Mouse (Mus musculus): ENCODE data around the gene Esrrg.

The Esrrg gene

DNA sequence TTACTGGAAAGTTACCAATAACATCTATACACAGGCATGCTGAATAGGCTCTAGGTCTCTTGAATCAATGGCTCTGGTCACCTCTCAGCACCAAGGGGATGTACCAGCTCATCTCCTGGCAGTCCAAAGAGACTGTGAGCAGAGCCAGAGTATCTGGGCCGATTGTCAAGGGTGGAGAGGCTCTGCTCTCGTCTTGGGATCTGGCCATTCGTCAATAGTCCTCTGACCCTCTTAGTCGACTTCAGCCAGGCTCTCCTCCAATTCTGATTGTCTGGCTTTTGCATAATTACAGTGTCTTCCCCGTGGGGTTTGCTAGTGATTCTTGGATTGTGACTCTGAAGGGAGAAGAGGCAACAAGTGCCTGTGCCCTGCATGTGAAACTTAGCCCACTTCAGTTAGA, 41.3 kb downstream of the Esrrg start:
- no peak for DNase-seq (ENCODE audit: low read depth, low spot score)

DNA sequence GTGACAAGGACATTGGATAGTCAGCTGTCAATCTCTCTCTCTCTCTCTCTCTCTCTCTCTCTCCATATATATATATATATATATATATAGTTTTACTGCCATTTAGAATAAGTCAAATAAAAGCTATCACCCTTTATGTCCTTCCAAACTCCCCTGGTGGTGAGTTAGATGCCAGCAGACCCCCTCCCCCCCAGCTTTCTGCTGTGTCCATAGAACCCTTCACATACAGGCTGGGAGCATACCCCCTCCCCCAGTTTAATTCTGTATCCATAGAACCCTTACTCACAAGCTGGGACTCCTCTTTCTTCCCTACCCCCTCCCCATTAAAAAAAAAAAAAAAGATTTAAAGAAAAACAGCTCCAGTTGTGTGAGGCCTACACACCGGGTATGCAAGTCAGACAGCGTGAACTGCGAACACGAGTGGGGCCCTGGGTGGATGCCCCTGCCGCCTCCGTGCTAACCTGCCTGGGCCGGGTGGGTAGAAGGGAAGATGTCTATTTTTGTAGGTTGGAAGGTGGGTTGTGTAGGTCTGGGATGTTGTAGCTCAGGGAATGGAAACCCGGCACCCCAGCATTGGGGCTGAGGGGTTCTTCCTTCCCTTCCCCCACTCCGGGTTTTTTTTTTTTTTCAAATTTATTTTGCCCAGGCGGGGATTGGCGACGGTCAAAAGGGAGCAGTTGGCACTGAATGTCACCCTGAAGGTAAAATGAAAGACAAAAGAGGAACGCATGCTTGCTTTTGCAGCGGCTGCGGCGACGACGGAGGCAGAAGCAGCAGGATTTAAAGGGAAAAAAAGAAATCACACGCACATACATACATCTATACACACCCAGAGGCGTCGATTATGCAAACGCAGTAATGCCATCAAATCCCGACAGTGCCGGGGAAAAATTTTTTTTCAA, 42.4 kb downstream of the Esrrg start:
- no peak for DNase-seq (ENCODE audit: low read depth, low spot score)

DNA sequence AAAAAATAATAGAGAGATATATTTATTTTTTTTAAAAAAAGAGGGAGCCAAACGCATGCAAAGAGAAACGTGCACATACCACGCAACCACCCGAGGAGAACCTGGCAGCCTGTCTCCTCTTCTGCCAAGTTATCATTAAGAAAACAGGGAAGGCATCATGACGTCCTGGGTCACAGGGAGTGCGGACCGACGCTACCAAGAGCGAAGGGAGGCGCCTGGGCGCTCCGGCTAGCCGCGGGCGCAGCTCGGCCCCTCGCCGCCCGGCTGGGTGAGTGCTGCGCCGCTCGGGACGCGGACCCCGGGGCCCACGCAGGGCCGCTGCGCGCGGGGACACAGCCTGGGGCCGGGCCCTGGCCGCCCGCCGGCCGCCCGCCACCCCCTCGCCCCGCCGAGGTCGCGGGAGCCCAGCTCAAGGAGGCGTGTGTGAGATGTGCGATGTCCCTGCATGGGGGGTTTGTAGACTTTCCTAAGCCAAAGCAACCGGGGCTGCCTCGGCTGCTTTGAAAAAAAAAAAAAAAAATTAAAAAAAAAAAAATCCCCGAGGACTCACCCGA, 43.2 kb downstream of the Esrrg start:
- no peak for DNase-seq (ENCODE audit: low read depth, low spot score)

DNA sequence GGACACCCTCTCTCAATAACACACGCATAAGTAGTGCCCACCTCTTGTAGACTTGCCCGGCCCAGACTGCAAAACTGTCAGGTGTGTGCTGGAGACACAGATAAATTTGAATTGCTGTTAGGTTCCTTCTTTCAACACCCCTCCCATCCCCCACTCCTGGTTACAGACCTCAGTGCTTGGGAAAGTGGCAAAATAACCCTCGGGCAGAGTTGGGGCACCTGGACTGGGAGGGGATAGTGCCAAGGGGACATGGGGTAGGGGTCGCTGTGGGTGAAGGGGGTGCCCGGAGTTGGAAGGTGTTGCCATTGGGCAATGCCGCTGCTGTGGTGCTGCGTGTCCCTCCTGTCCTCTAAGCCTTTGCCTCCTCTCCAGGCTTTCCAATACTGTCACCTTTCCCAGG, 43.9 kb downstream of the Esrrg start:
- no peak for DNase-seq (ENCODE audit: low read depth, low spot score)

DNA sequence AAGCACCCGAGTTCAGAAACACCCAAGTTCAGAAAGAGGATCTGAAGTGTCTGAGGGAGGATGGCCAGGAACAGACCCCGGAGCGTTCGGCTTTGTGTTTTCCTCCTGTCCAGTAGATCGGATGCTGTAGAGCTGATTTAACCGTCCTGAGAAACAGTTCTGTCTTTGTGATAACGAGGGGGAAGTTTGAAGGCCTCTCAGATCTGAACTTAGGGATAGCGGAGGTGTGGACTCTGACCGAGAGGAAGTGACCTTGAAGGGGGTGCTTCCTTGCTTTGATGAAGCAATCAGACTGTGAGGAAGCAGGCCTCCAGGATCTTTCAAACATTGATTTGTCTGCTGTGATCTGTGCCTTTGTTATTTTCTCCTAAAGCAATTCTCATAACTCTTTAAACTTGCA, 44.8 kb downstream of the Esrrg start:
- no peak for DNase-seq (ENCODE audit: low read depth, low spot score)

DNA sequence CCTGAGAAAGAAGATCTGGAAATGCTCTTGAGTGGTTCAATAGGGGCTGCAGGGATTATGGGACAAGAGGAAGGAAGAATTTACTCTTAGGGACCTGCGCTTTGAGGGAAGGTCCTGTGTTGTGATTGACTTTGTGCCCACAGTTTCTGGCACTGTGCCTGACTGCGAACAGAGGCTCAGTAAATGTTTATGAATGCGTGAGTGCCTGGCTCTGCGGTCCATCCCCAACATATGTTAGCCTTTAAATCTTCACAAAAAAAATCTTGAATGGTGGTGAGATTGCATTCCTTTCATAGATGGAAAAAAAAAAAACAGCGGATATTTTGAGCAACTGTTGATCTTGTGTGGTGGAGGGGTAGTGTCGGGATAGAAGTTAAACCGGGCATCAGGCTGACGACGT, 52.4 kb downstream of the Esrrg start:
- DNase-seq (ENCODE audit: low read depth, low spot score), result no peak

DNA sequence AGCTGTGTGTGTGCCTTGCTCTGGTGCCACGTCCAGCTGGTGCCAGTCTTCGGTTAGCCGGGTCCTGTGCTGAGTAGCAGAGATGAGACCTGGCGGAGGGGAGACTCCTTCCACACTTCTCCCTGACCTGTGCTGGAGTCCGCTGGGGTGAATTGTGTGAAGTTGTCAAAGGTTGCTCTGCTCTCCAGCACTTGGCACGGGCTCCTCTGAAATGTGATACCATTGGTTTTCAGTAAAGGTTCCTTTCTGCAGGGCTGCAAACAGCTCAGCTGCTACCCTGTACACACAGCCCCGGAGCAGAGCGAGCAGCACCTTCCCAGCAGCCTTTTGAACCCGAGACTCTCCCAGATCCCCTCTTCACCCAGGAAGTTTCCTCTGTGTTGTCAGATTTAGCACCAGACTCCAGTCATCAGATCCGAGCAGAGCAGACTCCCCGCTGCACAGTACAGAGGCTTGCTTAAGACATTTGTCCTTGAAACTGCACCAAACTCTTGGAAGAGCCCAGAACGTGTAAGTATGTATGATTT, 53.6 kb downstream of the Esrrg start:
- DNase-seq (ENCODE audit: low read depth, low spot score), result no peak

DNA sequence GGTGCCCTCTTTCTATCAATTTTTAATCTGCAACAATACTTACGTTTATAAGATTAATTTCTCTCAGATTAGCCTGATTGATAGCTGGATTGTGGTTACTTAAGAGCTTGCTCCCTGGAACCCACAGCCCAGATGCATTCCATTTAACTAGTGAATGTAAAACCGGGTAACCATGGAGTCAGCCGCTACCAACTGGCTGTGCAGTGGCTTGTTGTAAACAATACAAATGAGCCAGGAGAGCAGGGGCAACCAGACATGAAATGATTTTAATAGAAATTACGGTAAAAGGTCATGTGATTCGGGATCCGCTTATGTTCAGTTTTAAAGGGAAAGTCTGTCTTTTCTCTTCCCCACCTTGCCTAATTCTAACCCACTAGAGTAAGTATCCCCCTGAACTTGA, 54.8 kb downstream of the Esrrg start:
- no peak for DNase-seq (ENCODE audit: low read depth, low spot score)

DNA sequence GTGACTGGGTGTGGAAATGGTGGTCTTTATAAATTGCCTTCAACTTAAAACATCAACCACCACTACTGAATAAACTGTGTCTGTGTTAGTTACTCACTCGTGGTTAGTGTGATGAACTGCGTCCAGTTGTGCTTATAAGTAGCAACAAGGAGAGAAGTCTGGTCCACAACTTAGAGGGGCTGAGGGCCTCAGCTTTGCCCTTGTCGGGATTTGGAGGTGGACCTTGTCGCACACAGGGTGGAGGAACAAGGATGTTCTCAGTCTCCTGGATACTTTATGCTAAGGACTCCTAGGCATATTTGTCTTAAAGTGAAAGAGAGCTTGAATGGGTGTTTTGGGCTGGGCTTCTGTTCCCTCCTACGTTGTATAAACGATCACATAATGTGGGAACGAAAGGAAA, 55.7 kb downstream of the Esrrg start:
- DNase-seq (ENCODE audit: low read depth, low spot score), result no peak

DNA sequence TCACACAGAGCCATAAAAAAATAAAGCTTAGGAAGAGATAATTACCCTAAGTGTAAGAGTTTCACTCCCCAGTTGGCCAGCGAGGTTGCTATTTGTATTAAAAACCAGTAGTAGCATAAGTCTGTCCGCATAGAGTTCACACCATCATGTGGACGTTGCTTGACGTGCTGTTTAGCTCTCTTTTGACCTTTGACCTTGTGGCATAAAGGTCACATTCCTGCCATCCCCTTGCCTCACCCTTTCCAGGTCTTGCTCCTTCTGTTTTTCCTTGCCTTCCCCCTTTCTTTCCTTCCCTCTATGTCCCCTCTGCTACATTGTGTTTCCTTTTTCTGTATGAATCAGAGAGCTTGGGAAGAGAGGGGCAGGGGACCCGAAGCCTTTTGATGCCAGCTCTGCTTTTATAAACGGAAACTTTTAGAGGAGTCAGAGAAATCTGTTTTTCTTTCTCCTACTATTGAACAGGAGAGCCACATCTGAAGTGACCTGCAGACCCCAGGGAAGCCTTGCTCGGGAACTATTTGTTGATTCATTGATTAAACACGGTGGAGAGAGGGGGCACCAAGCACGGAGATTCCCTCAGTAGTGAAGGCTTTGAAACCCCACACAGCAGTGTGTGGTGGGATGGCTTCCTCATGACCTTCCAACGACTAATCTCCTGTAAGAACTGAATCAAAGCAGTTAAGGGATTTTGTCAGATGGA, 57.5 kb downstream of the Esrrg start:
- DNase-seq (ENCODE audit: low read depth, low spot score), result no peak

DNA sequence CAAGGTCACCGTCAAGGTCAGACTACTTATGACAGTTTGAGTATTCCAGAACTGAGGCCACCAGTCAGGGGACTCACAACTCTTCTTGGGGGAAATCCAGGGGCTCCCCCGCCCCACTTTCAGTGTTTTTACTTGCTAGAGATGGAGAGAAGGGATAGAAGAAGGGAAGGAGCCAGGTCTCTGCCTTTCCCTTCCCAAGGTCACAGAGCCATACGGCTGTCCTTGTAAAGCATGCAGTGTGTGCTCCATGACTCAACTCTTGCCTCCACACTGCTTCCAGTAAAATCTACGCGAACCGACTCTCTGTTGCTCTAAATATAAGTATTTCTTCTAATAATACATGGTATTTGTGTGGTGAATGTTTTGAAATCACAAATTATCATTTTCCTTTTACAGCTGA, 61.2 kb downstream of the Esrrg start:
- no peak for DNase-seq (ENCODE audit: low read depth, low spot score)

DNA sequence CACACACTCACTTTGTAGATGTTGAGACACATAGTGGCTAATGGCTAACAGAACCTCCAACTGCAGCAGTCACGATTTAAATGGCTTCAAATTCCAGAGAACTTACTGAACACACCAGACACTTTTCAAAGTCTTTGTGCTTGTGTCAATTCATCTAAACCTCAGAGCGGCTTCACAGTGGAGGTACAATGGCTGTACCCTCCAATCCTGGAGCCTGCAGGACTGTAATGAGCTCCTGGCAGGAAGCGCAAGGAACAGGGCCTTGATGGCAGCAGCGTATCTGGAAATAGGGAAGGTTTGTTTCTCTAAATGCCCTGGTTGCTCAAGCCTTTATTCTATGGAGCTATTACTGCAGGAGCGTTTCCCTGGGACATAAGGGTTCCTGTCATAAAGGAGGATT, 63.9 kb downstream of the Esrrg start:
- no peak for DNase-seq (ENCODE audit: low read depth, low spot score)

DNA sequence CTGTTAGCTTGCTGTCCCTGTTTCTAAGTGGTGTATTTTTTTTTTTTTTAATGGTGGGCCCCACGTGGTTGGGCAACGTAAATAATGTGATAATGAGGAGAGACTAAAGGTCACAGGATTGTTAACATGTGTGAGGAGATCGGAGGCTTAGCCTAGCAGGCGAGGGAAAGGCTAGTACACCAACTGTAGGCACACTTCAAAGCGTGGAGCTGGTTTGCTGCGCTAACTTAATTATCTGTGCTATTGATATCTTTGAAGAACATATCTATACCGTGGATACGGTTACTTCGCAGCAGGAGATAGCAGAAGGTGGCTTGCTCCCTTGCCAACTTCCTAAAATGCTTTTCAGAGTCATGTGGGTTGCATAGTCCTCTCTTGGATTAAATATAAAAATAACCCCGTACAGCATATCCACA, 66.2 kb downstream of the Esrrg start:
- no peak for DNase-seq (ENCODE audit: low read depth, low spot score)

DNA sequence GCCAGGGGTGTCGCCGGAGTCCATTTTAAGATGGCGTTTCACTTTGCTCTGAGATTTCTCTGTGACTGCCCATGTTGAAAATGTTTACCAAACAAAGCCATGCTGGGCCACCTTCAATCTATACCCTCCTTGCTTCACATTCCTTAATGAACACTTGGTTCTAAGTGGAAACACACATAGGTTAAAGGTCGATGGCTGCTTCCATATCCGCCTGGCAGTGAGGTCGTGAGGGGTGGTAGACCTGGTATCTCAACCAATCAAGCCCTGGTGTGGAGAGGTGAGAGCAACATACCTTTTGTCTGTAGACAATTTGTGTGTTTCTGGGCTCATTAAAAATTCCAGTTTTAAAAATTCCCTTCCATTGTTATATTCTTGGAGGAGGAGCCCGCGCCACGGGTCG, 68.0 kb downstream of the Esrrg start:
- DNase-seq (ENCODE audit: low read depth, low spot score), result no peak

DNA sequence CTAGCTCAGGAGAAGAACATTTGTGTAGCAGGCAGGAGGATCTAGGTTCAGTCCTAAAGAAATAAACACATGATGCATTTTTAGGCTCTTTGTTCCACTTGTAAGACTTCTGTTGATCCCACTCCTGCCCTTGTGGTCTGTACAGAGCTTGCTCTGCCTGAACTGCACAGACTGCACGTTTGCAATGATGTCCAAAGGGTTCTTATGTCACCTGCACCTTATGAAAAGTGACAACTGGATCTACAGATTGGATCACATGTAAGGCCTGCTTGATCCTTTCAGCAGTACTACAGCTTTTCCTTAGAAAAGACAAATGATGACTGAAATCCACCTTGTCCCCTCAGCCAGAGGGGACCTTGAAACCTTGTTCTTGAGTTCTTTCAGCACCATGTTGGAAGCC, 70.7 kb downstream of the Esrrg start:
- DNase-seq (ENCODE audit: low read depth, low spot score), result no peak

DNA sequence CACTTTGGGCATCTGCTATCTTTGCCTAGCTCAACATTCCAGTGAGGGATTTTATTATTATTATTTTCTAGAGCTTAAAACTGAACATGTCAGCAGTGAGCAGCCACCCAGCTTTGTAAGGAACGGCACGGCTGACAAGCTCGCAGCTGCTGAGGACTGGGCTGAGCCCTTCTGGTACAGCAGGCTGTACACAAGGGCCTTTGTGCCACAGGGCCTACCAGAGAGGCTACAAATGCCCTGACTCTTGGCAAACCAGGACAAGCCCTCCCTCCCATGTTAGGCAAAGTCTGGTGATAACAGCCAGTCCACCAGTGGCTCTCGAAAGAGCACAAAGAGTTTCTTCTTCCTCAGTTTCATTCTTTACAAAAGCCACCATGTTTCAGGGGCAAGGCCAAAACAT, 75.9 kb downstream of the Esrrg start:
- DNase-seq (ENCODE audit: low read depth, low spot score), result no peak

DNA sequence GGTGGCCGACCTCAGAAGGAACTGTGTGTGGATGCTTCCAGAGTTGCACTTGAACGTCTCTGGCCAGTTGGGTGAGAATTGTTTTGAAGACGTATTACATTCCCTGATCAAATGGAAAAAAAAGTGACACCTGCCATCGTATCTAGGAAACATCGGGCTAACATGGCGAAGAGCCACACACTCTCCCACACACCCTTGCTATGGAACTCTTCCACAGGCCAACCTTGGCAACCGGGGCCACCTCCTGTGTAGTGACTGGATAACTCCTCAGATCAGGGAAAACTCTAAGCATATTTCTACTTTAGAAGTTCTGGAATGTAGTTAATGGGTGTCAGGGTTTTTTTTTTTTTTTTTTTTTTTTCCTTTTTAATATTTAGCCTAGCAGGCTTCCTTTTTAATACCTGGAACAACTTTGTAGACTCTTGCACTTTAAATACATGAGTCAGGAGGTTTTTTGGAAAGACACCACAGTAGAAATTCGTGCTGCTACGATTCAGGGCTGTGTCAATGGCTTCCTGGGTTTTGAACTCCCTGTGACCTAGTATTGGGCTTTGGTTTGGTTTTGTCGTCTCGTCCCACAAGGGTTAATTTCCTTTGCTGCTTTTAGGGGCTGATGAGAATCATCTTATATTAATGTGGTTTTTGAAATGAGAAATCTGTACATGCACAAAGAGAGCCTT, 83.4 kb downstream of the Esrrg start:
- DNase-seq (ENCODE audit: low read depth, low spot score), result no peak

DNA sequence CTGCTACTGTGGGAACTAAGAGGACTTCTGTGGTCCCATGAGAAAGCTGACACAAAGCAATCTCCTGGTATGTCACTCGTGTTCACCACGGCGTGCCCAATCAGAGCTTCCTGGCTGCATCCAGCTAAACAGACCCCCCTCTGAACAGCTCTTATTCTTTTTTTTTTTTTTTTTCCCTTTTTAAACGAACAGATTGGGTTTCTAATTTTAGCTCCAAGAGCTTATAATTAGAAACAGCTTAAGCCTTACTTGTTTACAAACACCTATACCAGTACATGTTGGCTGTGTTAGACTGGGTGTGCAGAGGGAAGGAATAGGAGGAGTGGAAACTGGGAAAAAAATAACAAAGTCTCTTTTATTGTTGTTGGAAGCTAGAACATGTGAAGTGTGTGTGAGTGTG, 86.3 kb downstream of the Esrrg start:
- no peak for DNase-seq (ENCODE audit: low read depth, low spot score)

DNA sequence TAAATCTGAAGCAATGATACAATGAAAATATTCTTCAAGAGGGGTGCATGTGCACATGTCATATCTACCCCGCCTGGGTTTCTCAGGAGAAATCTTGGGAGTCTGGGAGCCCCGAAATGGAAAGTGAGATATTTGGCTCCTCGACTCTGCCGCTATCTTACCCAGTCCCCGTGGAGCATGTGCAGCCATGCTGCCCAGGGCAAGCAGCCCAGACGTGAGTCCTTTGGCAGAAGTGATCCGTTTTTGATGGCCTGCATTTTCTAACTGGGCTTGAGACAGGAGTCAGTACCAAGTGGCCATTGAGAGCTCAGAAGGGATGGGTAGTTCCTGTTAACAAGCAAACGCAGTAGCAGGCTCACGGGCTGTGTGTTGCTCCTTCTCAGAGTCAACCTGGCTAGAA, 89.6 kb downstream of the Esrrg start:
- DNase-seq (ENCODE audit: low read depth, low spot score), result no peak

DNA sequence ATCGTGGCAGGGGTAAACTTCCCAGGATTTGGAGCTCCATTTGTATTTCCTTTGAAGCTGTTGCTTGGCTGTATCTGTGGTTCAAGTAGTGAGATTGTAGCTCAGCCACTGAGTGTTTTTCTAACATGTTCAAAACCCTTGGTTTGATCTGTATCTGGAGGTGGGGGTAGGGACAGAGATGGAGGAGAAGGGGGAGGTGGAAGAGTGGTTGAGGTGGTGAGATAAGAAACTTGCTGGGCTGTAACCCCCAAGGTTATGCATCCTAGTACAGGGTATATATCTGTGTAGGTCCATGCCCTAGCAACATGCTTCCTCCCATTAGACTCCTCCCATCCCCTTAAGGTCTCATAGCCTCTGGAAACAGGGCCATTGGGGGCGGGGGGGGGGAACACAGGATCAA, 92.4 kb downstream of the Esrrg start:
- no peak for DNase-seq (ENCODE audit: low read depth, low spot score)

DNA sequence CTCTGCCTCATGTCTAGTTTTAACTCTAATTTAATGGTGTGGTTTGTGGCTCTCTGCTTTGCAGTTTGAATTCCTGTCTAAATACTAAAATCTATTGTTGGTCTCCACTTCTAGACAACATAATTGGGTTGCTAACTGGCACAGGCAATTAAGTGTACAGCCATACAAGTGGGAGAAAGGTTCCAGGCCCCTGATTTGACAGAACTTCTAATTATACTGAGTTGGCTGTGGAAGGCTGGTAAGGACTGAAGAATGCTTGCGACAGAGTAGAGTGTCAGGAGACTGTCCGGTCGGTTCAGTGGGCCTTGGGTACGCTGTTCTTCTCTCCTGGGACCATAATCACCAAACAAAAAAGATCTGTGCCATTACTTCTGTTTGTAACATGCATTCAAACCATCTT, 96.3 kb downstream of the Esrrg start:
- DNase-seq (ENCODE audit: low read depth, low spot score), result no peak

DNA sequence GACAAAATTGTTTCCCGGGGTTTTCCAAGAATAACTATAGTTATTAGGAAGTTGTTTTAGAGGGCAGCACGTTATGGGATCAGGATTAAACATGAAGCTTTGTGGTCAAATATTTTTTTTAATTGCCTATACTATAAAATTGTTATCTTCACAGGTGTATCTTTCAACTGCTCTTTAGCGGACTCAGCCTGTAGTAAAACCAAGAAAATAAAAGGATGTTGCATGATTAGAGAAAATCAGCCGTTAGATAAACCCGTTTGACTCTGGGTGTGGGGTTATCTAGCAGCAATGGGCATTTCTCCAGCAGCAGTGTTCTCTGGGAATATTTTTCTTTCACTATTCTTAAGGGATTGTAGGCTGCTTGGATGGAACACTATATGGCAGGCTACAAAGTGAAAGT, 96.8 kb downstream of the Esrrg start:
- DNase-seq (ENCODE audit: low read depth, low spot score), result no peak

Data from c-Kit-negative CD71-positive TER-119-positive erythroid progenitor cells, embryonic 14.5 days (primary cell).